Mouse (Mus musculus) intestine, embryonic 16.5 days (tissue): ENCODE data around the gene Kcnk7. TPM values are rescaled to one million over a fixed set of nuclear protein-coding genes. Genes with fewer than 3 reads are reported as not detected.

Source experiments
- ATAC-seq: fragments of 200-750 bp; cut with Nextera tagmentation; 2 replicates; pipeline ENCODE4 v1.8.0; 2017; ENCODE audit warnings: moderate TSS enrichment, moderate library complexity
- H3K27ac ChIP-seq: fragments of 300-500 bp; sonication (generic); 2 replicates; pipeline ENCODE4 v1.5.1; 2014; ENCODE audit warnings: mild to moderate bottlenecking, low read length
- H3K27me3 ChIP-seq: fragments of 300-500 bp; sonication (generic); replicated peaks from 2 replicates; pipeline ENCODE4 v1.6.1; 2014; ENCODE audit warnings: low read length, control low read depth, mixed read lengths; ENCODE audit not compliant: control insufficient read depth, insufficient read depth
- H3K36me3 ChIP-seq: fragments of 300-500 bp; sonication (generic); 2 replicates; pipeline ENCODE4 v1.6.1; 2014; ENCODE audit warnings: low read length, control low read depth; ENCODE audit not compliant: control insufficient read depth, insufficient read depth
- H3K4me1 ChIP-seq: fragments of 300-500 bp; sonication (generic); 2 replicates; pipeline ENCODE4 v1.6.1; 2014; ENCODE audit warnings: low read length, control low read depth, mixed read lengths; ENCODE audit not compliant: control insufficient read depth, insufficient read depth
- H3K4me2 ChIP-seq: fragments of 300-500 bp; sonication (generic); 2 replicates; pipeline ENCODE4 v1.6.1; 2014; ENCODE audit warnings: low read depth, low read length, control low read depth
- H3K4me3 ChIP-seq: fragments of 300-500 bp; sonication (generic); 2 replicates; pipeline ENCODE4 v1.5.1; 2014; ENCODE audit warnings: mild to moderate bottlenecking, low read length
- H3K9ac ChIP-seq: fragments of 300-500 bp; sonication (generic); 2 replicates; pipeline ENCODE4 v1.6.1; 2014; ENCODE audit warnings: low read depth, low read length
- H3K9me3 ChIP-seq: fragments of 300-500 bp; sonication (generic); 2 replicates; pipeline ENCODE4 v1.6.1; 2016; ENCODE audit warnings: low read length, control low read depth; ENCODE audit not compliant: control insufficient read depth
- WGBS: fragments of 180-500 bp; shearing (Covaris S2); extraction: QIAGEN DNeasy Blood & Tissue Kit; methylation state at CpG from one replicate; pipeline ENCODE4 v1.1.7; 2014; 5-methylcytosine and 5-hydroxymethylcytosine counted together
- polyA plus RNA-seq: library from polyadenylated mRNA; unstranded; fragments of >200 nt; fragmentation: Nextera tagmentation; extraction: Ambion mirVana; gene quantifications from 2 replicates; pipeline ENCODE4 v1.2.1, GENCODE M21; 2015

Kcnk7 gene
- polyA plus RNA-seq, 1 experiment from 2014 or later = 0.34 TPM

DNA sequence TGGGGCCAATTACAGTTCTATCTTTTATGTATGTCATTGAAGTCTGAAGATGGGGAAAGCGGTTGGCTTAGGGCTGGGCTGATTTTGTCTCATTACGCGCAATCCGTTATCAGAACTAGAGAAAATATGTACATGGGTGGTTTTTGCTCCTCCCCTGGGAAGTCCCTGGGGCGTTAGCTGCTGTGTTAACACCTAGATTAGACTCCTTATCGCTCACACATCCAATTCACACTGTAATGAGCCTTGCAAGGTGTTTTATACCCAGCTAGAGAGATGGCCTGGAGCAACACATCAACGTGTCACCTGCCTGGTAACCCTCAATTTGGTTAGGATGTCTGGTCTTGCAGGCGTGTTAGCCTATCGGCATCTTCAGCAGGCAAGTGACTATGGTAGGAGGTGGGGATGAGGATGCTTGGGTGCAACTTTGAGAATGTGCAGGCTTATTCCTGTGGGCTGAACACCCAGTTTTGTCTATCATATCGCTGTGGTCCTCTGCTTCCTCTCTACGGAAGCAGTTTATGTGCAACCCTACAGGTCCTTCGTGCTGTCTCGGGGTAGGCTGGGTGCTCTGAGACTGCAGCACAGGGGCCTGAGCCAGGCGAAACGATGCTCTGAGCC lies 22.9 kb downstream of the Kcnk7 start:
- Histone ChIP-seq H3K9me3 (no peaks in the 10 kb centered on the region), H3K27ac (peak overlapping the region; percentile 72), H3K27me3 (no peaks in the 10 kb centered on the region), H3K4me1 (peaks cover 62% of the 10 kb centered on the region), H3K4me3 (peak overlapping the region; percentile 91), H3K9ac (peak overlapping the region; percentile 88), H3K36me3 (peaks cover 4% of the 10 kb centered on the region; the same call in 1 of the 2 replicates), H3K4me2 (peak overlapping the region; percentile 93)
- 65% methylated on average over 15 of the region's 15 CpGs for WGBS
- ATAC-seq = no peak

DNA sequence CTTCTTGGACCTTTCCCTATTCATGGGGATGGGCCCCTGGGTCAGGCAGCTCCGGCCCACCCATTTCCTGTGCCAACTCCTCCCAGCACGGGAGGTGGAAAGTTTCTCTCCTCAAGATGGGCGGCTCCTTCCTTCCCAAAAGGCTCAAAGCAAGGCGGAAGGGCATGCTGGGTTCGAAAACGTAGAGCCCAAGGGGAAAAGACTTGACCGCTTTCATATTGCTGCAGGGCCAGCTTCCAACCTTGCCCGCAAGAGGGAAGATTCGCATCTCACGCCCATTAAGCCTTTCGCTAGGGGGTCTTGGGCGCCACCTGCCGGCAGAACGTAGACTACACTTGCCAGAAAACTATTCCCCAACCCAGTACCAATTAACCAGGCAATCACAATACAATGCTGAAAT lies 23.5 kb downstream of the Kcnk7 start:
- Histone ChIP-seq H3K4me1 (peaks cover 57% of the 10 kb centered on the region), H3K27me3 (no peaks in the 10 kb centered on the region), H3K4me3 (peak overlapping the region; percentile 91), H3K4me2 (peak overlapping the region; percentile 93), H3K9ac (peak overlapping the region; percentile 95), H3K9me3 (no peaks in the 10 kb centered on the region), H3K27ac (peak overlapping the region; percentile 72), H3K36me3 (no peaks in the 10 kb centered on the region; the same call in 1 of the 2 replicates)
- no peak for ATAC-seq
- WGBS = 4% methylated on average over 14 of the region's 14 CpGs

DNA sequence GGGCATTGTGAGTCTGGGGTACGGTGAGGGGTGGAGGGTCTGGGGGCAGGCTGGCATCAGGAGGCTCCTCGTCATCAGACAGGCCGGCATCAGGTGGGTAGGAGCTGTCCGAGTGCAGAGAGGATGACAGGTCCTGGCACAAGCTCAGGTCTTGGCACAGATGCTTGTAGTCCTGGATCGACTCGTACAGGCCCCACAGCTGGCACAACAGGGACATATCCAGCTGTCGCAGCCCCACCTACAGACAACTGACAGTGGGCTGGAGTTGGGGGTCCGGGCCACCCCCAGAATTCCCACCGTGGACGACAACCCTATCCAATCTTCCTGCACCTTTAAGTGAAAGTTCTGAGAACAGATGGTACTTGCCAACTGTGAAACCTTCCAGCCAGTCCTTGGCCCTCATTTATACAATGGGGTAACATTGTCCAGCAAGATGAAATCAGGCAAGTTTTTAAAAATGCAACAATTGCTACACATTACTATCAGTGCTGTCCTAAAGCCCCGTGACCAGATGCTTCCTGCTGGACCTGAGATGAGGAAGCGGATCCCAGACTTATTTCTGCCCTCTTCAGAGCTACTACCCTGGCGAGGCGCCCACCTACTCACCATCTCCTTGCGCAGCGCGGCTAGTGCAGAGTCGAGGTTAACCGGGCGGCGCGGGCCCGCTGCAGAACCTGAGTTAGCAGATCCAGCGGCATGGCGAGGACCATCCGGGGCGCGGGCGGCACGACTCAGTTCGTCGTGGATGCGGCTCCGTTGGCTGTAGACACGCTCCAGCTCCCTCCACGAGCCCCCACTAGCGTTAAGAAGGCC lies 24.7 kb downstream of the Kcnk7 start:
- Histone ChIP-seq H3K9me3 (no peaks in the 10 kb centered on the region), H3K9ac (peak overlapping the region; percentile 95), H3K27me3 (no peaks in the 10 kb centered on the region), H3K36me3 (no peaks in the 10 kb centered on the region; the same call in 1 of the 2 replicates), H3K4me1 (peaks cover 52% of the 10 kb centered on the region), H3K4me2 (peak overlapping the region; percentile 93), H3K27ac (peak overlapping the region; percentile 82), H3K4me3 (peak overlapping the region; percentile 91)
- peak; percentile 20 for ATAC-seq
- 8% methylated on average over 37 of the region's 37 CpGs for WGBS

DNA sequence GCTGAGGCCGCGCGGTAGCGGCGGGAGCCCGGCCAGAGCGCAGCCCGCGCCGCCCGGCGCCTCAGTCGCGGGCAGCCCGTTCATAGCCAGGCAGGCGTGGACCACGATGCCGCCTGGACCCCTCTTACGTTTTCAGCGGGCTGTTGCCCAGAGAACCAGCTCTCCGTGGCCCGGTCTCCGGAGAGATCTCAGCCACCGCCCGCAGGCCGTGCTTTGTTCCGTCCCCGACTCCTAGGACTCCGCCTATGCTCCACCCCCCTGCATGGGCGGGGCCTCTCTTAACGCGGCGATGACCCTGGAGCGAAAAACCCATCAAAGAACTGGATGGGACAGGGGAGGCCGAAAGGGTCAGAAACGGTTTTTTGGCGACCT lies 25.3 kb downstream of the Kcnk7 start, which contains the start of gene Fam89b:
TSS of gene Fam89b (minus strand) at position 210 of the 372 bp plus-strand sequence.
- peak; percentile 65 for ATAC-seq
- Histone ChIP-seq H3K36me3 (no peaks in the 10 kb centered on the region; the same call in 1 of the 2 replicates), H3K9me3 (no peaks in the 10 kb centered on the region), H3K4me2 (peak within 1 kb of the TSS; percentile 93), H3K4me3 (peak within 1 kb of the TSS; percentile 91), H3K9ac (peak within 1 kb of the TSS; percentile 95), H3K27ac (peak within 1 kb of the TSS; percentile 82), H3K27me3 (no peaks in the 10 kb centered on the region), H3K4me1 (peaks cover 46% of the 10 kb centered on the region)
- under 1% methylated on average over 37 of the region's 37 CpGs for WGBS

DNA sequence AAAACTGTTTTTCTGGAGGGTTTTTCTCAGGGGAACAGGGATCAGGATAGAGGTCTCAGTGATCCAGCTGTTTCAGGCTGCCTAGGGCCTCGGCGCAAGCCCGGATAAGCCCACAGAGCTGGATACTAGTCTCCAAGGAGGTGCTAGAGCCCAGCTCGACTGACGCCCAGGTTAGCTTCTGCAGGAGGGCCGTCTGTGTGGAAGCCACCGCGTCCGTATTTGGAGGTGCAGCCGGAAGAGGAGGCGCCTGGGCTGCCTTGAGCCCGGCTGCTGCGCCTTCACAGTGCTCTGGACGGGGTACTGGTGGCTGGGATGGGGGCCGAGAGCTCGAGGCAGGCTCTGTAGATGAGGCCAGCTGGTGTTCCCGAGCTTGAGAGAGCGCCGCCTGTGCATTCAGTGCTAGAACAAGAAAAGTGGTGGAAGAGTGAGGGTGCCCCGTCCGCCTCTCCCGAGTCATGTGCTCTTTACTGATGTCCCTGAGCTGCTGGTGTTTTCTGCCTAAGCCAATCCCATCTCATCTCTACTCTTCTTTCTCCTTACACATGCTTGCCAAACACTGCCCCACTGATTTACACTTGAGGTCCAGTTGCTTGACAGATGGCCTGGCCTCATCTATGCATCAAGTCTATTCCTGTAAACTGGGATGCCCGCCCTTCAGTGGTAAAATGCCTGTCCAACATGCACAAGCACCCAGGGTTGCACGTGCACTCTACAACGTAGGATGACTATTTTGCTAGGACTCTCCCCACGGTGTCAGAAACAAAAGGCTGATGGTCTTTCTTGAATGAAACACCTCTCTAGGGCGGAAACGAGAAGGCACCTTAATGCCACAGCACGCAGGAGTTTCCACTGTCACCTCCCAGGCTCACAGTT lies 26.4 kb downstream of the Kcnk7 start:
- 72% methylated on average over 29 of the region's 29 CpGs for WGBS
- Histone ChIP-seq H3K4me3 (peak overlapping the region; percentile 77), H3K36me3 (no peaks in the 10 kb centered on the region; the same call in 1 of the 2 replicates), H3K4me2 (peak overlapping the region; percentile 96), H3K9ac (peak overlapping the region; percentile 78), H3K9me3 (no peaks in the 10 kb centered on the region), H3K27ac (no peak overlapping the region), H3K27me3 (no peaks in the 10 kb centered on the region), H3K4me1 (peaks cover 35% of the 10 kb centered on the region)
- no peak for ATAC-seq

DNA sequence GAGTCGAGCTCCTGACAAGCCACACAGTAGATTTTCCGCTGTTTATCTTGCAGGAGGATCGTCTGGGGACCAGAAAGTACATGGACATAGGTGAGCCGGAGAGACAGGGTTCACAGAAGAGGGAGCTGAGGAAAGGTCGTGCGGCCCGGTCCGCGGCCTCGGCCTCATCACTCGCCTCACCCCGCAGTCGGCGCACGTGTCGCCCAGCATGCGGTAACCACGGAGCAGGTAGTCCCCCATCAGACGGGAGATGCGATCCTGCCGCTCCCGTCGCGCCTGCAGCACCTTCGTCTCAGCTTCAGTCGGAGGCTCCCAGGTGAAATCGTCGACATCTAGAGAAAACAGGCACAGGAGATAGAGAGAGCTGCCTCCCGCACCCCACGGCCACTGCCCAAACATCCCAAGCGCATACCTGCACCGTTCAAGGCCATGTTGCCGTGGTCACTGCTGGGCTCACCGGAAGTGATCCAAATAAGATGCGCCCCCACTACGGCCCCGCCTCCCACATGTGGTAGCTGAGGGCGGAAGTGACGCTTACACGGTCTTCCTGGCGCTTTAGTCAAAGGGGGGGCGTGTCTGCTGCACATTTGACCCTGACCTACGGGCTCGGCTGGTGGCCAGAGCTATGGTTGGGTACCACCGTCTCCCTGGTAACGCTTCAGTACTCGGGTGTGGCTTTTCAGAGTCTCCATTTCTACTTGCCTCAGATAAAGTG lies 27.3 kb downstream of the Kcnk7 start:
- Histone ChIP-seq H3K4me2 (peak overlapping the region; percentile 96), H3K4me3 (peak overlapping the region; percentile 77), H3K4me1 (peaks cover 34% of the 10 kb centered on the region), H3K9ac (peak overlapping the region; percentile 78), H3K36me3 (no peaks in the 10 kb centered on the region; the same call in 1 of the 2 replicates), H3K27ac (peak overlapping the region; percentile 31; the same call in 1 of the 2 replicates), H3K27me3 (no peaks in the 10 kb centered on the region; the same call in 1 of the 2 replicates), H3K9me3 (no peaks in the 10 kb centered on the region)
- WGBS = under 1% methylated on average over 47 of the region's 47 CpGs
- peak; percentile 80 for ATAC-seq

DNA sequence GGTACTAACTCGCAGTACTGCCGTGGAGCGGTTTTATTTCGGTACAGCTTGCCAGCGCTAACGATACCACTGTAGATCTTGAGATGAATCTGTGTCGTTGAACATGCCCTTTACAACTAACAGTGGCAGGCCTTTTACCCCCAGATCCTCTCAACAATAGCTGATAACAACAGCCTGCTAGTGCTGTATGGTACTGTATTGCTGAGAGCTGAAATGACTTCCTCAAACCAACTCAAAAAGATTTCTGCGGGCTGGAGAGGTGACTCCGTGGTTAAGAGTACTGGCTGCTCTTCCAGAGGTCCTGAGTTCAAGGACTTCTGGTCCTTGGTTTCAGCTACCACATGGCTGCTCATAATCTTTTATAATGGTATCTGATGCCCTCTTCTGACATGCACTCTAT lies 30.2 kb downstream of the Kcnk7 start:
- Histone ChIP-seq H3K27me3 (no peaks in the 10 kb centered on the region; the same call in 1 of the 2 replicates), H3K4me1 (peaks cover 14% of the 10 kb centered on the region), H3K9ac (no peak overlapping the region), H3K36me3 (no peaks in the 10 kb centered on the region; the same call in 1 of the 2 replicates), H3K27ac (no peak overlapping the region), H3K4me3 (no peak overlapping the region), H3K9me3 (no peaks in the 10 kb centered on the region), H3K4me2 (no peak overlapping the region)
- 76% methylated on average over 9 of the region's 9 CpGs for WGBS
- ATAC-seq = no peak

DNA sequence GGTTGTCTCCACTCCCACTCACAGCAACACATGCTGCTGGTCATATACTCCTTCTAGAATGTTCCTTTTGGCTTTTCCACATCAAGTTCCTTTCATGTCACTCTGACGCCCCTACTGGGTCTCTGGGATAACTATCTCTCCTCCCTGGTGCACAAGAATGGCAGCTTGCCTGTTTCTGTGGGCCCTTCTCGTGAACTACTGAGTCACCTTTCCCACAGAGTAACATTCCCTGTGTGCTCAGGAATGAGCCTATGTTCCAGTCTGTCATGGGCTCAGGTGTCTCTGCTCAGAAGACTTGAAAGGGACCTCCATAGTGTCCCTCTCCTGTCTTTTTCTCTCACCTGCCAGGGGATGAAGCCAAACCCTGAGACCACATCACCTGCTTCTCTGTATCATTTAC lies 35.3 kb downstream of the Kcnk7 start:
- Histone ChIP-seq H3K27me3 (peaks cover 5% of the 10 kb centered on the region; the same call in 1 of the 2 replicates), H3K9ac (no peak overlapping the region), H3K4me3 (no peak overlapping the region), H3K36me3 (no peaks in the 10 kb centered on the region), H3K9me3 (no peaks in the 10 kb centered on the region), H3K4me2 (no peak overlapping the region), H3K27ac (no peak overlapping the region), H3K4me1 (peaks cover 28% of the 10 kb centered on the region)
- WGBS = 63% methylated on average over 2 of the region's 2 CpGs
- ATAC-seq = no peak
